Mouse (Mus musculus) midbrain, embryonic 12.5 days (tissue): ENCODE results near the gene Tbxas1. TPM values are rescaled to one million over a fixed set of nuclear protein-coding genes. Genes with fewer than 3 reads are reported as not detected.

ENCODE experiments used
- ATAC-seq: fragments of 200-750 bp; cut with Nextera tagmentation; 2 replicates; pipeline ENCODE4 v1.8.0; 2017; ENCODE audit warnings: low read depth, moderate TSS enrichment, moderate library complexity; ENCODE audit not compliant: low FRiP score
- H3K27ac ChIP-seq: fragments of 300-500 bp; sonication (generic); replicated peaks from 2 replicates; pipeline ENCODE4 v1.5.1; 2016; ENCODE audit warnings: mild to moderate bottlenecking
- H3K27me3 ChIP-seq: fragments of 300-500 bp; sonication (generic); 2 replicates; pipeline ENCODE4 v1.6.1; 2016; ENCODE audit warnings: mild to moderate bottlenecking
- H3K36me3 ChIP-seq: fragments of 300-500 bp; sonication (generic); 2 replicates; pipeline ENCODE4 v1.6.1; 2016
- H3K4me1 ChIP-seq: fragments of 300-500 bp; sonication (generic); 2 replicates; pipeline ENCODE4 v1.6.1; 2016
- H3K4me2 ChIP-seq: fragments of 300-500 bp; sonication (generic); replicated peaks from 2 replicates; pipeline ENCODE4 v1.6.1; 2016; ENCODE audit warnings: mild to moderate bottlenecking, moderate library complexity
- H3K4me3 ChIP-seq: fragments of 300-500 bp; sonication (generic); 2 replicates; pipeline ENCODE4 v1.5.1; 2016; ENCODE audit warnings: mild to moderate bottlenecking
- H3K9ac ChIP-seq: fragments of 300-500 bp; sonication (generic); replicated peaks from 2 replicates; pipeline ENCODE4 v1.6.1; 2016; ENCODE audit warnings: mild to moderate bottlenecking, moderate library complexity
- H3K9me3 ChIP-seq: fragments of 300-500 bp; sonication (generic); 2 replicates; pipeline ENCODE4 v1.6.1; 2016; ENCODE audit warnings: mild to moderate bottlenecking
- WGBS: fragments of 180-500 bp; shearing (Covaris S2); methylation state at CpG from one replicate; pipeline ENCODE4 v1.1.7; 2016; 5-methylcytosine and 5-hydroxymethylcytosine counted together
- polyA plus RNA-seq: library from polyadenylated mRNA; unstranded; fragments of >200 nt; fragmentation: Nextera tagmentation; extraction: Ambion mirVana; gene quantifications from 2 replicates; pipeline ENCODE4 v1.2.1, GENCODE M21; 2016

Tbxas1 gene
- polyA plus RNA-seq, 1 experiment from 2014 or later: 2.2 TPM

DNA sequence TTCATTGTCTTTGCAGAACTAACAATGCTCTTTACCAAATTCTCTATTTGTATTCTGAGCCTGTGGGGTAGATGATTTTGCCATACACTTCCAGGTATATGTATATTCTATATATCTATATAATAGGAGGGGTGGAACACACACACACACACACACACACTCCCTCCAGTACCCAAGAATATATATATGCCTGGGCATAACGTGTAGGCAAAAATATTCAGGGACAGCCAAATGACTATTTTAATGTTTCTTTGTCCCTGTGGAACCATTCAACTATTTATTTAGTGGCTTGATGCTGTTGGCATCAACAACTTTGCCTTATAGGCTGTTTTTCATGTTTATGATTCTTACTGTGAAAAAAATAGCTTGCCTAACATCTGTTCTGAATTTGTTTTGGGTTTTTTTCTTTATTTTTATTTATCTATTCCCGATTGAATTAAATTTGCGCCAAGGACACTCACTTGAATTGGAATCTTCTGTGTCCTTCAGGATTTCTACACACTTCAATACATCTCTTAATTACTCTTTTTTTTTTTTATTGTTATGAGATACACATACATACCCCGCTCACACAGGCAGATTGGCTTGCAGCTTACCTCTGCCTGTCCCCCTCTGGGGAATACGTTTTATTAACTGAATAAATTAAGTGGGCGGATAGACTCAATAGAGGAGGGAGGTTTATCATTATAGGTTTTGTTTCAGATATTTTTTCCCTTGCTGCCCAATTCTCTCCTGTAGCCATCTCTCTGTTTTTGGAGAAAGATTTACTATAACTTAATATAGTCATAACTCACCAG, 94.9 kb downstream of the Tbxas1 start:
- no peak overlapping the region for H3K9ac ChIP-seq
- H3K9me3 ChIP-seq: no peaks in the 10 kb centered on the region
- no peaks in the 10 kb centered on the region for H3K27me3 ChIP-seq
- H3K4me1 ChIP-seq: no peaks in the 10 kb centered on the region
- WGBS: 71% methylated on average over 6 of the region's 6 CpGs
- no peak for ATAC-seq
- no peak overlapping the region for H3K27ac ChIP-seq
- H3K4me3 ChIP-seq: no peak overlapping the region
- no peak overlapping the region for H3K4me2 ChIP-seq
- no peaks in the 10 kb centered on the region for H3K36me3 ChIP-seq

DNA sequence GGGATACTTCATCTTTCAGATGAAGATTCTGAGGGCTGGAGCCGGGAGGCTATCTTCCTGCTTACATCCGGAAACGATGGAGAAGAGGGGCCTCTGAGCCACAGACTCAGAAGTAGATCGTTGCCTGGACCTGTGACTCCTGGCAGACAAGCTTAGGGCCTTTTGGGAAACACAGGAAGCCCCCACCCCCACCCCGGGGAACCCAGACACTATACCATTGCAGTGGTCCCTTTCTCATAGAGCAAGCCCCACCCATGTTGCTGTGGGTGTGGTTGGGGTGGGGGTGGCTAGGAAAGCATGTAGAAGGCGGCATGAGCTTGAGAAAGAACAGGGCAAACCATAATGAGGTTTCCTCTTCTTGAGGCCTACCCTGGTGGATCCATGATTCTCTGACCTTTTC, 95.6 kb downstream of the Tbxas1 start:
- Histone ChIP-seq H3K36me3 (no peaks in the 10 kb centered on the region), H3K4me1 (no peaks in the 10 kb centered on the region), H3K27me3 (no peaks in the 10 kb centered on the region), H3K9me3 (no peaks in the 10 kb centered on the region), H3K27ac (no peak overlapping the region; the same call in 1 of the 2 replicates), H3K9ac (no peak overlapping the region), H3K4me2 (no peak overlapping the region), H3K4me3 (no peak overlapping the region)
- no peak for ATAC-seq
- WGBS: 75% methylated on average over 6 of the region's 6 CpGs

DNA sequence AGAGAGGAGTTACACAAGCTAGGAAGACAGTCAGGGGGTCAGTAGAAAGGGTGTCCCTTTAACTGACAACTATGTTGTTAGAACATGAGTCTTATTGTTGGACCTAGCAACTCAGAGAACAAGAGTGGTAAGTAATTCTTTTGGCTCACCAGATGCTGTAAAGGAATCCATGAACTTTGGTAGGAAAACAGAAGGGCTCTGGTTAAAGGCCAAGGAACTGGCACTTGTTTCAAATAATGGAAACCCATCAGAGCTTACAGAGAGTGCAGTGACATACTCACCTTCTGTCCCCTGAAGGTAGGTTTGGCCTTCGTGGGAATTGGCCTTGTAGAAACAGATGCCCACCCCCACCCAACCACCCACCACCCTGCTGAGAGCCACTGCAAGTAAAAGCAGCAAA, 97.6 kb downstream of the Tbxas1 start:
- Histone ChIP-seq H3K4me1 (no peaks in the 10 kb centered on the region), H3K9ac (no peak overlapping the region), H3K4me2 (no peak overlapping the region), H3K4me3 (no peak overlapping the region), H3K36me3 (no peaks in the 10 kb centered on the region), H3K27me3 (no peaks in the 10 kb centered on the region), H3K27ac (no peak overlapping the region), H3K9me3 (no peaks in the 10 kb centered on the region)
- WGBS: 38% methylated on average over 1 of the region's 1 CpGs
- no peak for ATAC-seq

DNA sequence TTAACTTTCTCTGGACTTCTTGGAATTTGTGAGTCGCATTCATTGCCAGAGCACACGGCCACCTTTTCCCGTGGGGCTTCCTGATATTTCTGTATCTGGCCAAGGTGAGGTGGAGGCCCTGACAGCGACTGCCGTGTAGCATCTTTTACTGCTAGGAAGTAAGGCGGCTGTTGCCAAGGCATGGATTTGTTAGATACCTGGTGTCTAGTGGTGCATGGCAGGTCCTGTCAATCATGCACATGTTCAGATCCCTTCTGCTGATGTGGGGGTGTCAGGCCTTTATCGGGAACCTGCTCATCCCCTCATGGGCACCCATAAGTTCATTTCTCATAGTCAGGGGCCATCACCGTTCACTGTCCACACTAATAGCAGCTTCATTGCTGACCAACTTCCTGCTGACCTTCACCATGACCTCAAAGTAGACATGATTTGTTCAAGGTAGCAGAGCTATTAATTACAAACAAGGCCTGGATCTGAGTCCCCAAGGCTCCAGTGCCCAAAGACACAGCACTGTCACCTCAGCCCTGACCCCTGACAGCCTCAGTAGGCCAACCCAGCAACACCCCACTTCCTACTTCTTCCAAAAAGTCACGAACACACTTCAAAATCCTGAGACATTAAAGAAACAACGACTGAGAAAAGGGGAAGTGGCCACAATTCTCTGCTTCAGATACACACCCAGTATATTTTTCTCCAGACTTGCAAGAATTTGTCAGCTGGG, 98.4 kb downstream of the Tbxas1 start:
- H3K4me2 ChIP-seq: no peak overlapping the region
- H3K4me1 ChIP-seq: no peaks in the 10 kb centered on the region
- no peaks in the 10 kb centered on the region for H3K27me3 ChIP-seq
- no peaks in the 10 kb centered on the region for H3K36me3 ChIP-seq
- no peaks in the 10 kb centered on the region for H3K9me3 ChIP-seq
- no peak overlapping the region for H3K9ac ChIP-seq
- no peak for ATAC-seq
- H3K27ac ChIP-seq: no peak overlapping the region
- no peak overlapping the region for H3K4me3 ChIP-seq
- WGBS: 90% methylated on average over 10 of the region's 10 CpGs

GRCm38 (mm10) chr6:38974162-38974525, 98.9 kb downstream of the Tbxas1 start:
- no peaks in the 10 kb centered on the region for H3K9me3 ChIP-seq
- H3K27ac ChIP-seq: no peak overlapping the region
- no peak overlapping the region for H3K4me3 ChIP-seq
- H3K27me3 ChIP-seq: no peaks in the 10 kb centered on the region
- no peak overlapping the region for H3K9ac ChIP-seq
- H3K4me1 ChIP-seq: no peaks in the 10 kb centered on the region
- no peaks in the 10 kb centered on the region for H3K36me3 ChIP-seq
- ATAC-seq: no peak
- WGBS: 74% methylated on average over 1 of the region's 1 CpGs
- H3K4me2 ChIP-seq: no peak overlapping the region

GRCm38 (mm10) chr6:38974536-38975268, 99.5 kb downstream of the Tbxas1 start:
- Histone ChIP-seq H3K36me3 (no peaks in the 10 kb centered on the region), H3K9me3 (no peaks in the 10 kb centered on the region), H3K4me1 (no peaks in the 10 kb centered on the region), H3K27ac (no peak overlapping the region), H3K27me3 (no peaks in the 10 kb centered on the region), H3K4me2 (no peak overlapping the region), H3K9ac (no peak overlapping the region), H3K4me3 (no peak overlapping the region)
- no peak for ATAC-seq
- 89% methylated on average over 8 of the region's 8 CpGs for WGBS

GRCm38 (mm10) chr6:38975866-38976265, 100.7 kb downstream of the Tbxas1 start:
- H3K9me3 ChIP-seq: no peaks in the 10 kb centered on the region
- 91% methylated on average over 4 of the region's 4 CpGs for WGBS

DNA sequence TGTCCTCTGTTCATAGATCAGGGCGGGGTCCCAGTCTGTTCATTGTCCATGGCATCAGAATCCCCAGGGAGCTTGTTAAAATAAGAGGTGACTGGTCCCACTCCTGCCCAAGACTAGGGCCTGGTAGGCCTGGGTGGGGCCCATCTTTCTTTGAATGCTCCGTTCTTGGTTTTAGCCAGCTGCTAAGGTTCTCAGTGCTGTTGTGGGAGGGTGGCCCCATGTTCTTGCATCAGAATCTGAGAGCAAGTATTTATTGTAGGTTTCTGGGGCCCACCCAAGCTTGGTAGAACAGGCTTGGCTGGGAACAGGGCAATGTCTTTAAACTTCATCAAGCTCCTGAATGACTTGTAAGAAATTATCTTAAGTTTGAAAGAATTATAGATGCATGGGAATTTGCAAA, 101.2 kb downstream of the Tbxas1 start:
- Histone ChIP-seq H3K4me2 (no peak overlapping the region), H3K27me3 (no peaks in the 10 kb centered on the region), H3K9me3 (no peaks in the 10 kb centered on the region), H3K9ac (no peak overlapping the region), H3K27ac (no peak overlapping the region), H3K4me3 (no peak overlapping the region), H3K36me3 (no peaks in the 10 kb centered on the region), H3K4me1 (no peaks in the 10 kb centered on the region)
- no peak for ATAC-seq
- WGBS: 75% methylated on average over 2 of the region's 2 CpGs

More at GRCm38 (mm10) chr6:38975866-38976265, 100.7 kb downstream of the Tbxas1 start:
- ATAC-seq: no peak
- Histone ChIP-seq H3K4me3 (no peak overlapping the region), H3K27me3 (no peaks in the 10 kb centered on the region), H3K27ac (no peak overlapping the region), H3K9ac (no peak overlapping the region), H3K4me2 (no peak overlapping the region), H3K36me3 (no peaks in the 10 kb centered on the region), H3K4me1 (no peaks in the 10 kb centered on the region)

DNA sequence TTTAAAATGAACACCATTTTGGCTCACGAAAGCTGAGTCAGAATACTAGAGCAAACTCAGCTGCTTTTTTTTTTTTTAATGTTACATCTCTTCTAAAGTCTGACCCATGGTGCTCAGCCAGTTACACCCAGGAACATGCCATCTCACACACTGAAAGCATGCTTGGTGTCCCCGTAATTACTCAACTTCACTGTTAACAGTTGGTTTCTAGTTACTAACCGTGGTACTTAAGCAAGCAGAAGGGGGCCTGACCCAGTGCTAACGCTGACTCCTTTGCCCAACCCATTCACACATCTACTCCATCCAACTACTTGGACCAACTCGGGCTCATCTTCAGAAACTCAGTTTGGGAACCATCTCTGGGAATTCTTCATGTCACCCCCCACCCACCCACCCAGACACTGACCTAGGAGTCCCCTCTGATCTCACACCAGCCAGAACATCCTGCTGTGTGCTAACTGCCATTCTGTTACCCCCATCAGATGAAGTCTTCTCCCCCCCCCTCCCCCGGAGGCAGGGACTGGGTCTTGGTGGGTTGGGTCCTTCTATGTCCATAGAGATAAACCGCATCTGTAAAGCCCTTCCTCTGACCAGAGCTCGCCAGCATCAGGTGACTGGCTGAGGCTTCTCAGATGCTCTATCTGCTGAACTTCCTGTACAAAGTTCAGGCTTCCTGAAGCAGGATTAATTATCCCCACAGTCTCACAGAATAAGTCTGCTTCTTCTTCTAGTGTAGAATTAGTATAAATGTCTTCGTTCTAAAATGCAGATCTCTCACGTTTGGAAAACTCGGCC, 105.9 kb downstream of the Tbxas1 start:
- no peak overlapping the region for H3K9ac ChIP-seq

DNA sequence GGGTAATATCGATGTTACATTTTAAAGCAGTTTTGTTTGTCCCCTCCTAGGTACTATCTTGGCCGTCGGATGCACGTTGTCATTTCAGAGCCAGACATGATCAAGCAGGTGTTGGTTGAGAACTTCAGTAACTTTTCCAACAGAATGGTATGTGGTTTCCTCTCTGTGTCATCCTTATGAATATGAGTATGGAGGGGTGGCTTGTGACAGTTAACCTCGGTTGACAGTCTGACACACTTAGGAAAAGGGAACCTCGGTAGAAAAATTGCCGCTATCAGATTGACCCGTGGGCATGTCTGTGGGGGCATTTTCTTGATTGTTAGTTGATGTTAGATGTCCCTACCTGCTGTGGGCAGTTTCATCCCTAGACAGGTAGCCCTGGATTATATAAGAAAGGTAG, 106.9 kb downstream of the Tbxas1 start:
- no peaks in the 10 kb centered on the region for H3K4me1 ChIP-seq
- H3K27me3 ChIP-seq: no peaks in the 10 kb centered on the region
- ATAC-seq: no peak
- no peak overlapping the region for H3K4me2 ChIP-seq
- WGBS: 93% methylated on average over 8 of the region's 8 CpGs
- no peaks in the 10 kb centered on the region for H3K9me3 ChIP-seq
- H3K27ac ChIP-seq: no peak overlapping the region
- H3K4me3 ChIP-seq: no peak overlapping the region
- no peak overlapping the region for H3K9ac ChIP-seq
- H3K36me3 ChIP-seq: no peaks in the 10 kb centered on the region

More for the DNA sequence above, 105.9 kb downstream of the Tbxas1 start:
- Histone ChIP-seq H3K4me1 (no peaks in the 10 kb centered on the region), H3K4me3 (no peak overlapping the region), H3K4me2 (no peak overlapping the region), H3K27ac (no peak overlapping the region), H3K27me3 (no peaks in the 10 kb centered on the region), H3K9me3 (no peaks in the 10 kb centered on the region), H3K36me3 (no peaks in the 10 kb centered on the region)
- 88% methylated on average over 11 of the region's 11 CpGs for WGBS
- no peak for ATAC-seq

DNA sequence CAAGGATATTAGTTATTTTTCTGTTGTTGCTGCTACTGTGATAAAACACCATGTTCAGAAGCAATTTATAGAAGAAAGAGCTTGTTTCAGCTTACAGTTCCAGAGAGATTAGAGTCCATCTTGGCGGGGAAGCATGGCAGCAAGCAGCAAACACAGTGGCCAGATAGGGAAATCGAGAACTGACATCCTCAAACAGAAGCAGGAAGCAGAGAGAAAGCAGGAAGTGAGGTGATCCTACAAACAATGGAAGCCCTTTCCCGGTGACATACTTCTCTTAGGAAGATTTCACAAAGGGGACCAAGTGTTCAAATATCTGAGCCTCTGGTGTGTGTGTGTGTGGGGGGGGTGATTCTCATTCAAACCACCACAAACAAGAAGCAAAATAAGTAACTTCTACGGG, 107.5 kb downstream of the Tbxas1 start:
- ATAC-seq: no peak
- WGBS: 71% methylated on average over 4 of the region's 4 CpGs
- H3K36me3 ChIP-seq: no peaks in the 10 kb centered on the region
- H3K4me2 ChIP-seq: no peak overlapping the region
- H3K27ac ChIP-seq: no peak overlapping the region
- no peaks in the 10 kb centered on the region for H3K27me3 ChIP-seq
- H3K9ac ChIP-seq: no peak overlapping the region
- H3K4me1 ChIP-seq: no peaks in the 10 kb centered on the region
- no peaks in the 10 kb centered on the region for H3K9me3 ChIP-seq
- H3K4me3 ChIP-seq: no peak overlapping the region
